Mouse (Mus musculus): ENCODE measurements around the gene Unc119b. TPM values are rescaled to one million over a fixed set of nuclear protein-coding genes. Genes with fewer than 3 reads are reported as not detected.

Unc119b gene
- polyA plus RNA-seq, 1 experiment from 2014 or later = 45.4 TPM

DNA sequence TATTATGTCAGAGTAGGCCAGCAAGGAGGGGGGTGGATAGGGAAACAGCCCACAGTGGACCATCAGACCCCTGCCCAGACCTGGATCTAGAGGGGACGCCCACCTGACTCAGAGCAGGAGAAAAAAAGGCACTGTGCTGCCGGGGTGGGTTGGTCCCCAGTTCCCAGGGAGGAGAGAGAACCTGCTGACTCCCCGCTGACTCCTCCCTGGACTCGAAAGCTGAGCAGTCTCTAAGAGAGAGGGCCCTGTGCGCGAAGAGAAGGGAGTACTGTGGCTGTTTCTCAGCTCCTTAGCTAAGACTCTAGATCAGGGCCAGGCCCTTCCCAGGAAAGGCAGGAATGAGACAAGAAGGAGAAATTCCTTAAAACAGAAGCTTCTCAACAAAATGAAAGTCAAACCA, 9.7 kb upstream of the Unc119b start:
- WGBS = 76% methylated on average over 6 of the region's 6 CpGs
- H3K9ac ChIP-seq = no peak overlapping the region
- DNase-seq (no peak), ATAC-seq (ENCODE audit: insufficient read depth) (no peak)
- peaks cover 56% of the 10 kb centered on the region for H3K36me3 ChIP-seq (ENCODE audit: insufficient read depth)
- H3K4me2 ChIP-seq = no peak overlapping the region
- H3K9me3 ChIP-seq (ENCODE audit: low read depth, low read length) = no peaks in the 10 kb centered on the region
- no peak overlapping the region for H3K4me3 ChIP-seq (ENCODE audit: low read depth, low read length)
- H3K4me1 ChIP-seq (ENCODE audit: insufficient read depth) = no peaks in the 10 kb centered on the region
- TF ChIP-seq CTCF (IDR thresholded peaks at IDR 0.05; ENCODE audit: low read depth) = no peak
- H3K27ac ChIP-seq (ENCODE audit: low read depth) = no peak overlapping the region
- H3K27me3 ChIP-seq (ENCODE audit: insufficient read depth, low read length) = no peaks in the 10 kb centered on the region

- Histone ChIP-seq H3K4me2 (no peak overlapping the region), H3K27me3 (ENCODE audit: insufficient read depth, low read length) (no peaks in the 10 kb centered on the region), H3K36me3 (ENCODE audit: insufficient read depth) (peaks cover 48% of the 10 kb centered on the region), H3K4me3 (ENCODE audit: low read depth, low read length) (no peak overlapping the region), H3K9ac (no peak overlapping the region), H3K4me1 (ENCODE audit: insufficient read depth) (no peaks in the 10 kb centered on the region), H3K9me3 (ENCODE audit: low read depth, low read length) (no peaks in the 10 kb centered on the region), H3K27ac (ENCODE audit: low read depth) (no peak overlapping the region)
- no peak for TF ChIP-seq CTCF (IDR thresholded peaks at IDR 0.05; ENCODE audit: low read depth)
- ATAC-seq (ENCODE audit: insufficient read depth) (no peak), DNase-seq (no peak)
- 75% methylated on average over 10 of the region's 10 CpGs for WGBS
These were observed 8.8 kb upstream of the Unc119b start for GRCm38 (mm10) chr5:115143552-115143951.

GRCm38 (mm10) chr5:115142166-115142697, 7.5 kb upstream of the Unc119b start:
- DNase-seq = no peak
- Histone ChIP-seq H3K27ac (ENCODE audit: low read depth) (no peak overlapping the region), H3K36me3 (ENCODE audit: insufficient read depth) (peaks cover 34% of the 10 kb centered on the region), H3K27me3 (ENCODE audit: insufficient read depth, low read length) (no peaks in the 10 kb centered on the region), H3K4me1 (ENCODE audit: insufficient read depth) (no peaks in the 10 kb centered on the region), H3K9me3 (ENCODE audit: low read depth, low read length) (no peaks in the 10 kb centered on the region), H3K4me2 (no peak overlapping the region), H3K9ac (no peak overlapping the region), H3K4me3 (ENCODE audit: low read depth, low read length) (no peak overlapping the region)
- TF ChIP-seq CTCF (IDR thresholded peaks at IDR 0.05; ENCODE audit: low read depth) = no peak
- WGBS = 86% methylated on average over 9 of the region's 9 CpGs
- no peak for ATAC-seq (ENCODE audit: insufficient read depth)

GRCm38 (mm10) chr5:115140726-115141125, 6.0 kb upstream of the Unc119b start:
- ATAC-seq (ENCODE audit: insufficient read depth) = no peak
- 46% methylated on average over 3 of the region's 3 CpGs for WGBS
- no peak overlapping the region for H3K27ac ChIP-seq (ENCODE audit: low read depth)

GRCm38 (mm10) chr5:115139124-115139523, 4.3 kb upstream of the Unc119b start:
- no peak overlapping the region for H3K4me3 ChIP-seq (ENCODE audit: low read depth, low read length)
- H3K27me3 ChIP-seq (ENCODE audit: insufficient read depth, low read length) = no peaks in the 10 kb centered on the region
- H3K9ac ChIP-seq = no peak overlapping the region
- H3K4me2 ChIP-seq = no peak overlapping the region
- no peaks in the 10 kb centered on the region for H3K9me3 ChIP-seq (ENCODE audit: low read depth, low read length)
- no peaks in the 10 kb centered on the region for H3K4me1 ChIP-seq (ENCODE audit: insufficient read depth)
- no peak overlapping the region for H3K27ac ChIP-seq (ENCODE audit: low read depth)
- ATAC-seq (ENCODE audit: insufficient read depth) (no peak), DNase-seq (no peak)
- 0 out of 2 replicates have a peak, but pooled peaks cover 6% of the 10 kb centered on the region for H3K36me3 ChIP-seq (ENCODE audit: insufficient read depth)
- TF ChIP-seq CTCF (IDR thresholded peaks at IDR 0.05; ENCODE audit: low read depth) = no peak
- WGBS = 49% methylated on average over 4 of the region's 4 CpGs

More at GRCm38 (mm10) chr5:115140726-115141125, 6.0 kb upstream of the Unc119b start:
- peaks cover 19% of the 10 kb centered on the region for H3K36me3 ChIP-seq (ENCODE audit: insufficient read depth)
- no peaks in the 10 kb centered on the region for H3K9me3 ChIP-seq (ENCODE audit: low read depth, low read length)
- no peak for DNase-seq
- no peak overlapping the region for H3K4me3 ChIP-seq (ENCODE audit: low read depth, low read length)
- no peaks in the 10 kb centered on the region for H3K4me1 ChIP-seq (ENCODE audit: insufficient read depth)
- no peak overlapping the region for H3K9ac ChIP-seq
- H3K4me2 ChIP-seq = no peak overlapping the region
- H3K27me3 ChIP-seq (ENCODE audit: insufficient read depth, low read length) = no peaks in the 10 kb centered on the region
- TF ChIP-seq CTCF (IDR thresholded peaks at IDR 0.05; ENCODE audit: low read depth) = no peak

GRCm38 (mm10) chr5:115133358-115134066, 1.3 kb downstream of the Unc119b start:
- peak overlapping the region; percentile 81 for H3K9ac ChIP-seq
- peak overlapping the region; percentile 80 for H3K4me3 ChIP-seq (ENCODE audit: low read depth, low read length)
- H3K27me3 ChIP-seq (ENCODE audit: insufficient read depth, low read length) = no peaks in the 10 kb centered on the region
- ATAC-seq (ENCODE audit: insufficient read depth) = no peak
- H3K9me3 ChIP-seq (ENCODE audit: low read depth, low read length) = no peaks in the 10 kb centered on the region
- no peak for DNase-seq
- TF ChIP-seq CTCF (IDR thresholded peaks at IDR 0.05; ENCODE audit: low read depth) = no peak
- H3K4me2 ChIP-seq = peak overlapping the region; percentile 95
- WGBS = 59% methylated on average over 6 of the region's 6 CpGs
- H3K4me1 ChIP-seq (ENCODE audit: insufficient read depth) = peaks cover 7% of the 10 kb centered on the region
- H3K36me3 ChIP-seq (ENCODE audit: insufficient read depth) = peaks cover 19% of the 10 kb centered on the region
- H3K27ac ChIP-seq (ENCODE audit: low read depth) = no peak overlapping the region

DNA sequence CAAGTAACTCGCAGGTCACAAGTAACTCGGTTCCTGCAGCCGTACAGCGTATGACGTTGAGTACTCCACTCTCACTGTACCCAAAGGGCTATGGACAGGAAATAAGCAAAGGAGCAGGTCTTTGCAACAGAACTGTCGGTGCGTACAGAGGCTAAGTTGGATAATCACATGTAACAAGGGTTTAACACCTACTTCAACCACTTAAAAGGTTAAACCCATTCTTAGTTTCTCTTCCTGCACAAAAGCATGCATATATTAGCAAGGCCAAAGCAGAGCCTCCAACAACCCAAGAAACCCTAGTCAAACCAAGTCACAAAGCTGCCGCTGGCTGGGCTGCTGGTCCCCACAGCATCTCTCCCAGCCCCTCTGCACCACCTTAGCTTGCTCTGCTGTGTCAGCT, 2.3 kb downstream of the Unc119b start:
- Histone ChIP-seq H3K4me1 (ENCODE audit: insufficient read depth) (peaks cover 7% of the 10 kb centered on the region), H3K9me3 (ENCODE audit: low read depth, low read length) (no peaks in the 10 kb centered on the region), H3K4me3 (ENCODE audit: low read depth, low read length) (no peak overlapping the region), H3K4me2 (no peak overlapping the region), H3K36me3 (ENCODE audit: insufficient read depth) (peaks cover 29% of the 10 kb centered on the region), H3K9ac (no peak overlapping the region), H3K27ac (ENCODE audit: low read depth) (no peak overlapping the region), H3K27me3 (ENCODE audit: insufficient read depth, low read length) (no peaks in the 10 kb centered on the region)
- no peak for DNase-seq
- TF ChIP-seq CTCF (IDR thresholded peaks at IDR 0.05; ENCODE audit: low read depth) = no peak
- WGBS = 89% methylated on average over 8 of the region's 8 CpGs
- no peak for ATAC-seq (ENCODE audit: insufficient read depth)

All from lung, embryonic 14.5 days (tissue).